Mouse (Mus musculus): Measurements from ENCODE around the gene Cep41. TPM values are rescaled to one million over a fixed set of nuclear protein-coding genes. Genes with fewer than 3 reads are reported as not detected.

Cep41 gene
- total RNA-seq, 1 experiment, result 8.6 TPM

DNA sequence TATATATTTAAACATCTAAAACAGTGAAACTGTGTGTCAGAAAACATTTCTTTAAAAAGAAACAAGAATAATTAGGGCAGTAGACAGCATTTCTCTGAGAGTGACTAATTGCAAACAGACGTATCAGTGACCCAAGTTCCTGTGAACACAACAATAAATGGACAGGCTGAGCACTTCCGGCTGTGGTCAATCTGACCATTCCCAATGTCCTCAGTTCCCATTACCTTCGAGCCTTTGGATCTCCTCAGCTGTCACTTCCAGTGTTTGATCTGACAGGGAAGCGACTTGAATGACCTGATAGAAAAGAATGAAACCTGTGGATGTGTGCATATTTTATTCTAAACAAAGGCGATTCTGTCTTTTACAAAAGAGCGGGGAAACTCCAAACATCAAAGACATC lies 27.5 kb downstream of the Cep41 start:
- Histone ChIP-seq H3K9ac (ENCODE audit: insufficient read depth, low read depth, low read length, poor library complexity, severe bottlenecking) (no peak overlapping the region), H3K9me3 (ENCODE audit: control insufficient read depth, insufficient read depth, low read depth, low read length) (no peaks in the 10 kb centered on the region), H3K4me3 (ENCODE audit: insufficient read depth in 1 of 2, low read depth in 1 of 2, low read length in 2 of 2, poor library complexity in 1 of 2, severe bottlenecking in 1 of 2) (no peak overlapping the region), H3K4me1 (ENCODE audit: control insufficient read depth in 2 of 2, insufficient read depth in 2 of 2, low read length in 2 of 2, poor library complexity in 1 of 2) (no peaks in the 10 kb centered on the region), H3K27ac (ENCODE audit: insufficient read depth, low read depth, low read length, poor library complexity, severe bottlenecking) (no peak overlapping the region), H3K36me3 (ENCODE audit: control insufficient read depth, insufficient read depth, low read length, poor library complexity, severe bottlenecking) (no peaks in the 10 kb centered on the region; the same call in 1 of the 2 replicates)
- no peak for TF ChIP-seq CHD2 (IDR thresholded peaks at IDR 0.05; ENCODE audit: low read depth, low read length)
- TF ChIP-seq MAFK (IDR thresholded peaks at IDR 0.05; ENCODE audit: insufficient read depth, low read depth, low read length), result no peak
- TF ChIP-seq ZC3H11A (IDR thresholded peaks at IDR 0.05; ENCODE audit: borderline replicate concordance, low read depth, low read length), result no peak
- no peak for TF ChIP-seq ZNF384 (IDR thresholded peaks at IDR 0.05; ENCODE audit: low read depth, low read length)
- no peak for DNase-seq (ENCODE audit: low read depth, low spot score)
- in situ Hi-C loops (cut with MboI; ENCODE audit: low sequenced_read_pairs in 2 of 2, unreplicated experiment in 2 of 2), result no loop called here

DNA sequence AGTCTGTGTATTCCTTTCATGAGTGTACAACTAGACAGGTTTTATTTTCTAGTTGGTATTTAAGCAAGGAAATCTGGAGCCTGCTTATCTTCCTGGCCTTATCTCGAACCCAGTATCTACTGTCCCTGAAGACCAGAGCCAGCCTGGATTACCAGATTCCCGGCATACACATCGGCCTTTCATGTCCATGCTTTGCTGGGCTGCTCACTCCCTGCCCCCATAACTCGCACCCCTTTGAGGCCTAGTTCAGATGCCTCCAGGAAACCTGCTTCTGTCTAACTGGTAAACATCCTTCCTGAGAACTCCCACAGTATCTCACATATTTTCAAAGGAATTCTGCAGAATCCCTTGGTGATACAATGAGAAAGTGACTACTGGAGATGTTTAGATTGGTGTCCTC lies 28.3 kb downstream of the Cep41 start:
- Histone ChIP-seq H3K27ac (ENCODE audit: insufficient read depth, low read depth, low read length, poor library complexity, severe bottlenecking) (no peak overlapping the region), H3K36me3 (ENCODE audit: control insufficient read depth, insufficient read depth, low read length, poor library complexity, severe bottlenecking) (no peaks in the 10 kb centered on the region; the same call in 1 of the 2 replicates), H3K9me3 (ENCODE audit: control insufficient read depth, insufficient read depth, low read depth, low read length) (no peaks in the 10 kb centered on the region), H3K4me3 (ENCODE audit: insufficient read depth in 1 of 2, low read depth in 1 of 2, low read length in 2 of 2, poor library complexity in 1 of 2, severe bottlenecking in 1 of 2) (no peak overlapping the region), H3K9ac (ENCODE audit: insufficient read depth, low read depth, low read length, poor library complexity, severe bottlenecking) (no peak overlapping the region), H3K4me1 (ENCODE audit: control insufficient read depth in 2 of 2, insufficient read depth in 2 of 2, low read length in 2 of 2, poor library complexity in 1 of 2) (no peaks in the 10 kb centered on the region)
- TF ChIP-seq HCFC1 (IDR thresholded peaks at IDR 0.05; ENCODE audit: borderline replicate concordance, insufficient read depth, low read length), result no peak
- TF ChIP-seq CHD2 (IDR thresholded peaks at IDR 0.05; ENCODE audit: low read depth, low read length), result no peak
- TF ChIP-seq ZC3H11A (IDR thresholded peaks at IDR 0.05; ENCODE audit: borderline replicate concordance, low read depth, low read length), result no peak
- TF ChIP-seq ZNF384 (IDR thresholded peaks at IDR 0.05; ENCODE audit: low read depth, low read length), result no peak
- no peak for TF ChIP-seq MAFK (IDR thresholded peaks at IDR 0.05; ENCODE audit: insufficient read depth, low read depth, low read length)
- no peak for DNase-seq (ENCODE audit: low read depth, low spot score)
- in situ Hi-C loops (cut with MboI; ENCODE audit: low sequenced_read_pairs in 2 of 2, unreplicated experiment in 2 of 2), result no loop called here

DNA sequence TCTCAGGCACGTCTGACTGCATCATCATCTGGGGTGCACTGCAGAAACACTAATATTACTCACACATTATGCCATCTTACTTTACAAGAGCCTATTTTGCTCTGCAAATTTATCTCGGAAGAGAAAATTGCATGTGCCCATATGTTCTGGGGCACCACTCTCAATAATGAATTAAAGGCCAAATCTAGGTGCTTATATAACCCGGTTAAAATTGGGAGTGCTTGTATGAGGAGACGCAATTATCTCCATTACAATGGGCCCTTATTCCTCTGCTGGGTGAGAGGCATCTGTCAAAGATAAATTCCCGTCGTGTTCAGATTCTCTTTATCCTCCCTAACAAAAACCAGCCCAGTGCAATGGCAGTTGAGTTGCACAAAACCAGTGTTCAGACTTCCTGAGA lies 28.8 kb downstream of the Cep41 start:
- H3K4me1 ChIP-seq (ENCODE audit: control insufficient read depth in 2 of 2, insufficient read depth in 2 of 2, low read length in 2 of 2, poor library complexity in 1 of 2), result no peaks in the 10 kb centered on the region
- H3K4me3 ChIP-seq (ENCODE audit: insufficient read depth in 1 of 2, low read depth in 1 of 2, low read length in 2 of 2, poor library complexity in 1 of 2, severe bottlenecking in 1 of 2), result no peak overlapping the region
- no peaks in the 10 kb centered on the region; the same call in 1 of the 2 replicates for H3K36me3 ChIP-seq (ENCODE audit: control insufficient read depth, insufficient read depth, low read length, poor library complexity, severe bottlenecking)
- no peak for DNase-seq (ENCODE audit: low read depth, low spot score)
- TF ChIP-seq ZNF384 (IDR thresholded peaks at IDR 0.05; ENCODE audit: low read depth, low read length) (no peak), HCFC1 (IDR thresholded peaks at IDR 0.05; ENCODE audit: borderline replicate concordance, insufficient read depth, low read length) (no peak)
- in situ Hi-C loops (cut with MboI; ENCODE audit: low sequenced_read_pairs in 2 of 2, unreplicated experiment in 2 of 2), result no loop called here
- no peaks in the 10 kb centered on the region for H3K9me3 ChIP-seq (ENCODE audit: control insufficient read depth, insufficient read depth, low read depth, low read length)
- no peak overlapping the region for H3K27ac ChIP-seq (ENCODE audit: insufficient read depth, low read depth, low read length, poor library complexity, severe bottlenecking)
- H3K9ac ChIP-seq (ENCODE audit: insufficient read depth, low read depth, low read length, poor library complexity, severe bottlenecking), result no peak overlapping the region

DNA sequence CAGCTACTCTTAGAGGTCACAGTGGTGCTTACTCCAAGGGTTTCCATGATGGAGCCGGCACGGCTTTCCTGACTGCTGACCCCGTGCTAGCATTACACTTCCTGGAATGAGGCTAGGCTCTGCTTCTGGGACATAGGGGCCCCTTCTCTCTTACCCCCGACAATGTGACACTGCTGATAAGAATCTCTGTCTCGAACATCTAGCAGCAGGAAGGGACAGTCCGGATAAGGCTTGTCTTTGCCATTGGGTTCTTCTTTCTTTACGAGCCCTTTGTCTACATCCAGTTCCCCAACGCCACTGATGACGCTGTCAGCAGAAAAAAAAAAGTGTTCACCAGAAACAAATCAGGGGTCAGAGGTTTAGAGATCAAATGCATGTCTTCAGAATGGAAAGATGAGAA lies 34.9 kb downstream of the Cep41 start:
- in situ Hi-C loops (cut with MboI; ENCODE audit: low sequenced_read_pairs in 2 of 2, unreplicated experiment in 2 of 2), result no loop called here
- Histone ChIP-seq H3K9ac (ENCODE audit: insufficient read depth, low read depth, low read length, poor library complexity, severe bottlenecking) (no peak overlapping the region), H3K36me3 (ENCODE audit: control insufficient read depth, insufficient read depth, low read length, poor library complexity, severe bottlenecking) (peaks cover 4% of the 10 kb centered on the region), H3K9me3 (ENCODE audit: control insufficient read depth, insufficient read depth, low read depth, low read length) (no peaks in the 10 kb centered on the region), H3K4me3 (ENCODE audit: insufficient read depth in 1 of 2, low read depth in 1 of 2, low read length in 2 of 2, poor library complexity in 1 of 2, severe bottlenecking in 1 of 2) (no peak overlapping the region), H3K4me1 (ENCODE audit: control insufficient read depth in 2 of 2, insufficient read depth in 2 of 2, low read length in 2 of 2, poor library complexity in 1 of 2) (no peaks in the 10 kb centered on the region), H3K27ac (ENCODE audit: insufficient read depth, low read depth, low read length, poor library complexity, severe bottlenecking) (no peak overlapping the region)
- no peak for TF ChIP-seq CHD2 (IDR thresholded peaks at IDR 0.05; ENCODE audit: low read depth, low read length)
- no peak for TF ChIP-seq MAFK (IDR thresholded peaks at IDR 0.05; ENCODE audit: insufficient read depth, low read depth, low read length)
- TF ChIP-seq ZC3H11A (IDR thresholded peaks at IDR 0.05; ENCODE audit: borderline replicate concordance, low read depth, low read length), result no peak
- no peak for TF ChIP-seq ZNF384 (IDR thresholded peaks at IDR 0.05; ENCODE audit: low read depth, low read length)
- TF ChIP-seq HCFC1 (IDR thresholded peaks at IDR 0.05; ENCODE audit: borderline replicate concordance, insufficient read depth, low read length), result no peak
- DNase-seq (ENCODE audit: low read depth, low spot score), result no peak

- DNase-seq (ENCODE audit: low read depth, low spot score), result no peak
- Histone ChIP-seq H3K27ac (ENCODE audit: insufficient read depth, low read depth, low read length, poor library complexity, severe bottlenecking) (no peak overlapping the region), H3K4me1 (ENCODE audit: control insufficient read depth in 2 of 2, insufficient read depth in 2 of 2, low read length in 2 of 2, poor library complexity in 1 of 2) (no peaks in the 10 kb centered on the region), H3K9me3 (ENCODE audit: control insufficient read depth, insufficient read depth, low read depth, low read length) (no peaks in the 10 kb centered on the region), H3K36me3 (ENCODE audit: control insufficient read depth, insufficient read depth, low read length, poor library complexity, severe bottlenecking) (peaks cover 4% of the 10 kb centered on the region), H3K4me3 (ENCODE audit: insufficient read depth in 1 of 2, low read depth in 1 of 2, low read length in 2 of 2, poor library complexity in 1 of 2, severe bottlenecking in 1 of 2) (no peak overlapping the region), H3K9ac (ENCODE audit: insufficient read depth, low read depth, low read length, poor library complexity, severe bottlenecking) (no peak overlapping the region)
- in situ Hi-C loops (cut with MboI; ENCODE audit: low sequenced_read_pairs in 2 of 2, unreplicated experiment in 2 of 2), result no loop called here
- TF ChIP-seq CHD2 (IDR thresholded peaks at IDR 0.05; ENCODE audit: low read depth, low read length), result no peak
- no peak for TF ChIP-seq HCFC1 (IDR thresholded peaks at IDR 0.05; ENCODE audit: borderline replicate concordance, insufficient read depth, low read length)
- no peak for TF ChIP-seq ZC3H11A (IDR thresholded peaks at IDR 0.05; ENCODE audit: borderline replicate concordance, low read depth, low read length)
- TF ChIP-seq ZNF384 (IDR thresholded peaks at IDR 0.05; ENCODE audit: low read depth, low read length), result no peak
- no peak for TF ChIP-seq MAFK (IDR thresholded peaks at IDR 0.05; ENCODE audit: insufficient read depth, low read depth, low read length)
Measured at GRCm38 (mm10) chr6:30657279-30657678, 36.3 kb downstream of the Cep41 start.

Data from ES-E14 (cell line).